Mouse (Mus musculus): Measurements from ENCODE around the gene Fabp1. TPM values are rescaled to one million over a fixed set of nuclear protein-coding genes. Genes with fewer than 3 reads are reported as not detected.

Fabp1 gene
- not detected in 2 replicates for polyA plus RNA-seq (2016; fragmentation: Nextera tagmentation; extraction: Ambion mirVana)

DNA sequence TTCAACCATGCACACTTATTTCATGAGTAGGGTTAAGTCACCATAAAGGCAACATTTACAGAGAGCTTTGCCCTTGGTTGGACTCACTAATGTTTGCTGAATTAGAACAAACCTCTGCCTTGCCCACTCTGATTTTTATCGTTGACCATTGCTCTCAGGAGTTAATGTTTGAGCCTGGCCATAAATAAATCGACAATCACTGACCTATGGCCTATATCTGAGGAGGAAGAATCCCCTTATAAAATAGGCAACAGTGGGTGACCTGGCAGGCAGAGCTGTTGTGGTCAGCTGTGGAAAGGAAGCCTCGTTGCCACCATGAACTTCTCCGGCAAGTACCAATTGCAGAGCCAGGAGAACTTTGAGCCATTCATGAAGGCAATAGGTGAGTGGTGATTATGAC is at the start of gene Fabp1:
TSS of gene Fabp1 (plus strand) at position 216 of the 400 bp plus-strand sequence.
- WGBS = 80% methylated on average over 4 of the region's 4 CpGs
- Histone ChIP-seq H3K4me3 (no peak within 1 kb of the TSS), H3K27me3 (no peaks in the 10 kb centered on the region), H3K4me1 (no peaks in the 10 kb centered on the region), H3K36me3 (no peaks in the 10 kb centered on the region), H3K4me2 (replicated peaks) (no peak within 1 kb of the TSS), H3K9me3 (no peaks in the 10 kb centered on the region), H3K9ac (no peak within 1 kb of the TSS), H3K27ac (no peak within 1 kb of the TSS)
- ATAC-seq (ENCODE audit: insufficient number of reproducible peaks, insufficient read depth, low FRiP score, low TSS enrichment) = no peak

DNA sequence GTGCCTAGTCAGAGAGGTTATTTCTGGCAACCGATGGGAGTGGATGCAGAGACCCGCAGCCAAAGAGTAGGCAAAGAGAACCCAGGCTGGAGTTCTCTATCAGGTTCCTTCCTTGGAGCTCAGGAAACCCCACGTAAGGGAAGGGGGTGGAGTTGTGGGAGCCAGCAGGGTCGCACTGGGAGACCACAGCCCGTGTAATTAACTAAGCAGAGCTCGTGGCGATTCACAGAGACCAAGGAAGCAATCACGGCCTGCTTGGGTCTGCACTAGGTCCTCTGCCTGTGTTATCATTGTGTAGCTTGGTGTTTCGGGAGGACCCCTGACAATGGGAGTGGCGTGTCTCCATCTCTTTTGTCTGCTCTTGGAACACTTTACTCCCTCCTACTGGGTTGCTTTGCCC is 48.5 kb upstream of the Fabp1 start:
- no peak for ATAC-seq (ENCODE audit: insufficient number of reproducible peaks, insufficient read depth, low FRiP score, low TSS enrichment)
- Histone ChIP-seq H3K27me3 (no peaks in the 10 kb centered on the region), H3K9me3 (no peaks in the 10 kb centered on the region), H3K4me1 (no peaks in the 10 kb centered on the region), H3K36me3 (no peaks in the 10 kb centered on the region), H3K27ac (no peak overlapping the region), H3K4me2 (replicated peaks) (no peak overlapping the region), H3K9ac (no peak overlapping the region), H3K4me3 (no peak overlapping the region)
- 43% methylated on average over 10 of the region's 10 CpGs for WGBS

DNA sequence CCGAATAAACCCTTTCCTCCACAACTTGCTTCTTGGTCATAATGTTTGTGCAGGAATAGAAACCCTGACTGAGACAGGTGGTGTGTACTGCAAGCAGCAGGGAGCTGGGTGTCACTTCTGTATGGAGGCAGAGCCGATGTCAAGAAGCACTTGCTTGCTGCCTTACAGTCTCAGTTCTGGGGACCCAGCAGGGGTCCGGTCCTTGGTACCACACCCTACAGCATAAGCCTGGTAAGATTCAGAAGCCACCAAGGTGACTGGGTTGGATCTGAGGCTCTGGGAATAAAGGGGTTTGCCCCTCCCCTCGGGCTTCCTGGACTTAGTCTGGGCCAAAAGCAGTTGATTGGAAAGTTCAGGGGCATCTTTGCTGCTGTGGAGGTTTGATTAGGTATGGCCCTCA is 46.1 kb upstream of the Fabp1 start:
- H3K9ac ChIP-seq = no peak overlapping the region
- no peaks in the 10 kb centered on the region for H3K27me3 ChIP-seq
- H3K4me1 ChIP-seq = no peaks in the 10 kb centered on the region
- no peak for ATAC-seq (ENCODE audit: insufficient number of reproducible peaks, insufficient read depth, low FRiP score, low TSS enrichment)
- H3K4me3 ChIP-seq = no peak overlapping the region
- H3K27ac ChIP-seq = no peak overlapping the region
- H3K4me2 ChIP-seq (replicated peaks) = no peak overlapping the region
- no peaks in the 10 kb centered on the region for H3K36me3 ChIP-seq
- 86% methylated on average over 4 of the region's 4 CpGs for WGBS
- H3K9me3 ChIP-seq = no peaks in the 10 kb centered on the region

DNA sequence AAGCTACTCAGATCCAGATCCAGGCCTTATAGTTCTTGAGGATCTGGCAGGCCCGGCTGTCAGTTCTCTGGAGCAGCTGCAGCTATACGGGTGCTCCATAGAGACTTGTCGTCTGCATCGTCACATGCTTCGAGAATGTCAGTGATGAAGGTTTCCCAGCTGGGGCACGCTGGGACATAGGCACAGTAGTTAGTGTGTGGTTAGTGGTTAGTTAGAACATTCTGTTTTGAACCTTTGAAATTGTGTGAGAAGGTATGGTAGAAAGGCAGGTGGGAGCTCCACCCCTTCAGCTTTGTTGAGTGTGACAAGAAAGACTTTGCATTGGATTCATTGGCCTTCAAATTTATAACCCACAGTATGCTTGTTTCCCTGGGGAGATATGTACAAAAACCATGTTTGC is 44.8 kb upstream of the Fabp1 start:
- H3K4me2 ChIP-seq (replicated peaks) = no peak overlapping the region
- no peaks in the 10 kb centered on the region for H3K9me3 ChIP-seq
- no peaks in the 10 kb centered on the region for H3K36me3 ChIP-seq
- H3K27me3 ChIP-seq = no peaks in the 10 kb centered on the region
- H3K27ac ChIP-seq = no peak overlapping the region
- no peak overlapping the region for H3K9ac ChIP-seq
- no peaks in the 10 kb centered on the region for H3K4me1 ChIP-seq
- no peak overlapping the region for H3K4me3 ChIP-seq
- WGBS = 84% methylated on average over 6 of the region's 6 CpGs
- no peak for ATAC-seq (ENCODE audit: insufficient number of reproducible peaks, insufficient read depth, low FRiP score, low TSS enrichment)

DNA sequence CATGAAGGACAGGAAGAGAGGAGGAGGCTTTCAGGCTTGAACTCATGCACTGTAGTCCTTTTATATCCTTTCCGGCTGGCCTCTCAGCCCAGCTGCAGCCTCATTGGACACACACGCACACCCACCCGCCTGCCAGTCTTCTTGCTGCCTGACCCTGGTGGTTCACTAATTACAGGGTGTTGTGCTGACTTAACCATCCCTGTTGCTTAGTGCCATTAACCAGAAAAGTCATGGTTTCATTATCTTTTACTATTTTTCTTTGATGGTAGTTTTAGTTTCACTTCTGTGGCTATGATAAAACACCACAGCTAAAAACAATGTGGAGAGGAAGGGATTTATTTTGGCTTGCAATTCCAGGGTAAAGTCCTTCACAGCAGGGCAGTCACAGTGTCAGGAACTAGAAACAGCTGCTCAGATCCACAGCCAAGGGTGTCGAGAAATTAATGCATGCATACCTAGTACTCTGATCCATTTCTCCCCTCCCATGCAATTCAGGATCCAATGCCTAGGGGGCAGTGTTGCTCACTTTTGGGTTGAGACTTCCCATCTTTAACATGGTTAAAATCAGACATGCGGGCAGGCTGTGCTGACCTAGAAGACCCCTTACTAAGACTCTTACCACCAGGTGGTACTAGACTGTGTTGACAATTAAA is 42.8 kb upstream of the Fabp1 start:
- no peaks in the 10 kb centered on the region for H3K36me3 ChIP-seq
- no peaks in the 10 kb centered on the region for H3K9me3 ChIP-seq
- ATAC-seq (ENCODE audit: insufficient number of reproducible peaks, insufficient read depth, low FRiP score, low TSS enrichment) = no peak
- H3K27ac ChIP-seq = no peak overlapping the region
- no peak overlapping the region for H3K4me3 ChIP-seq
- no peaks in the 10 kb centered on the region for H3K27me3 ChIP-seq
- H3K4me1 ChIP-seq = no peaks in the 10 kb centered on the region
- no peak overlapping the region for H3K4me2 ChIP-seq (replicated peaks)
- no peak overlapping the region for H3K9ac ChIP-seq
- WGBS = 68% methylated on average over 5 of the region's 5 CpGs

DNA sequence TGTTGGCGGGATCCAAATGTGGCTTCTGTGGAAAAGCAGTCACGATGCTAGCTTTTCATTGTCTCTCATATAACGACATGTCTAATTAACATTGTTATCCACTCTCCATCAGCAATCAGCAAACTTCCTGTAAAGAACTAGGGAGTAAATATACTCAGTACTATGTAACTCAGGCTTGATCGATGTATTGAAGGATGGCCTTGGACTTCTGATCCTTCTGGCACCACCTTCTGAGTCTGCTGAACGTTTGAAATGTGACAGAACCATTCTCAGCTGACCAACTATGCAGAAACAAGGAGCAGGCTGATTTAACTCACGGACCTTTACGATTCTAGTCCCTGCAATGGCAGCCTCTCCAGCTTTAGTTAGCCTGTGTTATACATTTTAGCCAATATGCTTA is 38.3 kb upstream of the Fabp1 start:
- H3K27me3 ChIP-seq = no peaks in the 10 kb centered on the region
- no peaks in the 10 kb centered on the region for H3K4me1 ChIP-seq
- no peak overlapping the region for H3K4me2 ChIP-seq (replicated peaks)
- H3K9me3 ChIP-seq = no peaks in the 10 kb centered on the region
- no peak overlapping the region for H3K4me3 ChIP-seq
- H3K36me3 ChIP-seq = no peaks in the 10 kb centered on the region
- no peak for ATAC-seq (ENCODE audit: insufficient number of reproducible peaks, insufficient read depth, low FRiP score, low TSS enrichment)
- H3K27ac ChIP-seq = no peak overlapping the region
- no peak overlapping the region for H3K9ac ChIP-seq
- WGBS = 77% methylated on average over 7 of the region's 7 CpGs

DNA sequence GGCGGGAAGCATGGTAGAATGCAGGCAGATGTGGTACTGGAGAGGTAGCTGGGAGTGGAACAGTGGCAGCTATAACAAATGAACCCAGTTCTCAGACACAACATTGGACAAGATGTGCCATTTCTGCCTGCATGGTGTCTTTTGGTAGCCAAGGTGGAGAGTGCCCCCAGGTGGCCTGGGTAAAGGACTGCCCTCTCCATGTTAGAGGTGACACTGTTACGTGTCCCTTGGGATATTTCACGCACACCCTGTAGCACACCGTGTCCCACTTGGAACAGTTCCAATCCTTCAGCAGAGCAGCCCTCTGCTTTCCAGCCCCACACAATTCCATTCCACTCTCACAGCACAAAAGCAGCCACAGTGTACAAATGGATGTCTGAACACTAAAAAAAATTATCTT is 37.4 kb upstream of the Fabp1 start:
- Histone ChIP-seq H3K4me3 (no peak overlapping the region), H3K9me3 (no peaks in the 10 kb centered on the region), H3K4me1 (no peaks in the 10 kb centered on the region), H3K4me2 (replicated peaks) (no peak overlapping the region), H3K36me3 (no peaks in the 10 kb centered on the region), H3K27ac (no peak overlapping the region), H3K9ac (no peak overlapping the region), H3K27me3 (no peaks in the 10 kb centered on the region)
- no peak for ATAC-seq (ENCODE audit: insufficient number of reproducible peaks, insufficient read depth, low FRiP score, low TSS enrichment)
- WGBS = 76% methylated on average over 4 of the region's 4 CpGs

GRCm38 (mm10) chr6:71164394-71164793 is 35.2 kb upstream of the Fabp1 start:
- Histone ChIP-seq H3K27ac (no peak overlapping the region), H3K4me1 (no peaks in the 10 kb centered on the region), H3K4me3 (no peak overlapping the region), H3K36me3 (no peaks in the 10 kb centered on the region), H3K9ac (no peak overlapping the region), H3K9me3 (no peaks in the 10 kb centered on the region), H3K4me2 (replicated peaks) (no peak overlapping the region), H3K27me3 (no peaks in the 10 kb centered on the region)
- WGBS = 25% methylated on average over 6 of the region's 6 CpGs
- peak; percentile 60; the same call in 1 of the 2 replicates for ATAC-seq (ENCODE audit: insufficient number of reproducible peaks, insufficient read depth, low FRiP score, low TSS enrichment)

DNA sequence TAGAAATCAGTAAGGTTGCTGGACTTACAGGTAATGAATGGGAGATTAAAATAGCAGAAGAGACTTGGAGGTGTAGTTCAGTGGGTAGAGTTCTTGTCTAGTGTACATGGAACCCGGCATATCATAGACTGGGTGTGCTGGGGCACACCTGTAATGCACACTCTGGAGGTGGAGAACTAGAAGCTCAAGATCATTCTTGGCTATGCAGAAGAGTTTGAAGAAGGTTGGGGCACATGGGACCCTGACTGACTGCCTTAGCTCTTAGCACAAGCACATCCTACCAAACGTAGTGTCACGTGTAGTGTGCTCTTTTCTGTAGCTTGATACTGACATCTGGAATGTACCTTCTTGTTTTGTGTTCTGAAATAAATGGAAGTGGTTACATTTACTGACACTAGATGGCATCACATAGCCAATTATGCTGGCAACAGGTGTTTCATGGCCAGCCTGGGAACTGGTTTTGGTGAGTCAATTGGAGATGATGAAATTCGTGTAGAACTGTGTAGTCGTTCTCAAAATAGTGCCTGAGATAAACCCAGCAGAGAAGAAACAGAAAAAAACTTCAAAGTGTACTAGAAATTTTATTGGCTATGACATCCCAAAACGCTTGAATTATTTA is 33.0 kb upstream of the Fabp1 start:
- Histone ChIP-seq H3K4me1 (no peaks in the 10 kb centered on the region), H3K36me3 (no peaks in the 10 kb centered on the region), H3K27ac (no peak overlapping the region), H3K9ac (no peak overlapping the region), H3K27me3 (no peaks in the 10 kb centered on the region), H3K4me2 (replicated peaks) (no peak overlapping the region), H3K9me3 (no peaks in the 10 kb centered on the region), H3K4me3 (no peak overlapping the region)
- ATAC-seq (ENCODE audit: insufficient number of reproducible peaks, insufficient read depth, low FRiP score, low TSS enrichment) = 0 out of 2 replicates have a peak, but pooled peaks have one; percentile 41
- 50% methylated on average over 6 of the region's 6 CpGs for WGBS

DNA sequence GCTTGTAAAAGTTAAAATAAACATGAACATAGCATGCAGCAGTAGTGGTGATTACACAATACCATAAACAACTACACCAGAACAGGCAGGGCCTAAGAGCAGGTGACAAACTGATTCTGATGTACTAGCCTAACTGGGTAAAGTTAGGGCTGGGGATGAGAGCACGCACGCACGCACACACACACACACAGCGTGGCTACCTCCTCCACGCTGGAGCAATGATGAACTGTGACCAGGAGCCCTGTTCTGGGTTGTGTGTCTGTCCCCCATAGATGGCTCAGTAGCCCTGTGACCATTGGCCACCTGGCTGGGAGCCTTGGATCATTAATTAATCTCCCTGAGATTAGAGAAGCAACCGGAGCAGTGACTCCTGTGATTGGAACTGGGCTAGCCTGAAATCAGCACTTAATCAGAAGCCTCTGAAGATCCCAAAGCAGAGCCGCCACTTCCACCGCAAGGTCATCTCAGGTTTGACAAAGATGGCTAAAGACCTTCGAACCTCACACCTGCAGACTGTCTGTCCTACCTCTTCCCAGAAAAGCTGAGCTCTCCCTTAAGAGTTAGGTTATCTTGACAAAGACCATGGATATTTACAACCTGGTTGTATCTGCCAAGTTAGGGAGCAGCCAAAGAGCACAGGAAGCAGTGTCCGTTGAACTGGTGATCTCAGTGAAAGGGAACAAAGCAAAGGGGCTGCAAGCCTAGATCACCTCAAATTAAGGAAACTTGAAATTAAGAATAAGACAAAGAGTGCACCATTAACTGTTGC is 26.6 kb upstream of the Fabp1 start:
- ATAC-seq (ENCODE audit: insufficient number of reproducible peaks, insufficient read depth, low FRiP score, low TSS enrichment) = no peak
- Histone ChIP-seq H3K4me2 (replicated peaks) (no peak overlapping the region), H3K9ac (no peak overlapping the region), H3K27ac (no peak overlapping the region), H3K4me1 (no peaks in the 10 kb centered on the region), H3K9me3 (no peaks in the 10 kb centered on the region), H3K27me3 (no peaks in the 10 kb centered on the region), H3K4me3 (no peak overlapping the region), H3K36me3 (no peaks in the 10 kb centered on the region)
- WGBS = 90% methylated on average over 10 of the region's 10 CpGs

- 86% methylated on average over 1 of the region's 1 CpGs for WGBS
- H3K27me3 ChIP-seq = no peaks in the 10 kb centered on the region
- ATAC-seq (ENCODE audit: insufficient number of reproducible peaks, insufficient read depth, low FRiP score, low TSS enrichment) = no peak
These were observed 19.0 kb upstream of the Fabp1 start for GRCm38 (mm10) chr6:71180596-71180995.

More at GRCm38 (mm10) chr6:71180596-71180995, 19.0 kb upstream of the Fabp1 start:
- Histone ChIP-seq H3K4me3 (no peak overlapping the region), H3K4me1 (no peaks in the 10 kb centered on the region), H3K9me3 (no peaks in the 10 kb centered on the region), H3K4me2 (replicated peaks) (no peak overlapping the region), H3K27ac (no peak overlapping the region), H3K9ac (no peak overlapping the region), H3K36me3 (no peaks in the 10 kb centered on the region)

Data from embryonic facial prominence, embryonic 12.5 days (tissue).